Mouse (Mus musculus): ENCODE results near the gene Atp1a2. TPM values are rescaled to one million over a fixed set of nuclear protein-coding genes. Genes with fewer than 3 reads are reported as not detected.

Gene Atp1a2
- polyA plus RNA-seq, 1 experiment: 567 TPM

DNA sequence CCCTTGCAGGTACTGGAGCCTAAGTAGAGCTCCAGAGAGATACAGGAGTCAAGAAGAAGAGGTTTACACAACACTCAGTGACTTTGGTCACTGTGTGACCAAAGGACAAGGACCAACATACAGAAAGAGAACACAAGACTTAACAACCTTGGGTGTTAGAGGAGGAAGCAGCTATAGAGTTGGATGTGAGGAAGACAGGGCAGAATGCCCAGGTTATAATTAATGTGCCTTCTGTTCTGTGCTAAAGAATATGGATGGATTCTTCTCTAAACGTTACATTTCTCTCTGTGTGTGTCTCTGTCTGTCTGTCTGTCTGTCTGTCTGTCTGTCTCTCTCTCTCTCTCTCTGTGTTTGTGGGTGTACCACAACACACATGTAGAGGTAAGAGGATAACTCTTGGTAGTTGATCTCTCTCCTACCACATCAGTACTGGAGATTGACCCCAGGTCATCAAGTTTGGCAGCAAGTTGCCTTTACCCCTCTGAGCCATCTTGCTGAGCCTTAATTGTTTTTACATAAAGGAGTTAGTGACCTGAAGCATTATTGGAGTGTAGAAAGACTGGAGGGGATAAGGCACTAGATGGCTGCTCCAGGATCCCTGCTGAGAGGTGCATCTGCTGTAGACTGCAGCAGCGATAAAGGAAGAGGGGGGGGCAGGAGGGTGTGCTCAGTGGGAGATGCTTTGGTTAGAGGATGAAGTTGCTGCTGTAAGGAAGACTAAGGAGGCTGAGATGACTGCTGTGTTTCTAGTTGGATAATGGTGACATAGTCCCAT is 39.7 kb upstream of the Atp1a2 start:
- no peak overlapping the region for H3K27ac ChIP-seq (ENCODE audit: insufficient read depth, low read length)
- TF ChIP-seq CTCF (IDR thresholded peaks at IDR 0.05; ENCODE audit: extremely low read depth, insufficient read depth, low read length): no peak
- TF ChIP-seq POLR2A (IDR thresholded peaks at IDR 0.05; ENCODE audit: extremely low read depth, insufficient read depth, low read length): no peak
- H3K4me1 ChIP-seq (ENCODE audit: control insufficient read depth, insufficient read depth, low read length): peaks cover 2% of the 10 kb centered on the region; the same call in 1 of the 2 replicates
- H3K4me3 ChIP-seq (ENCODE audit: insufficient read depth, low read length): no peak overlapping the region

DNA sequence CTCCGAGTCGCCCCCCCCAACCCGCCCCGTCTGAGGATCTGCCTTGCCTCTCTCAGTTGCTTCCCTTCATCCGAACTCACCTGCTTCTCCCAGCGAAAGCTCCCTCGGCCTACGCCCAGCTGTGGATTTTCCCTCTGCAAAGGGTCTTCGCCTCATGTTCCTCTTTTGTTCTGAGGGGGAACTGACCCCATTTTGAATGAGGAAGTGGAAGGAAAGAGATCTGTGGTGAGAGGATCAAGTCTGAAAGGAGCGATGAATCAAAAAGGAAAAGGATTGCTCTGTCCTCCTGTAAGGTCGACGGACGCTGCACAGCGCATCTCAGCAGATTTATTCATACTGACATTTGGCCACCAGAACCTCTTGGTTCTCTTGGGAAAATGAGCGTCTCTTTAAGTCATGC is 37.9 kb upstream of the Atp1a2 start:
- Histone ChIP-seq H3K4me3 (ENCODE audit: insufficient read depth, low read length) (no peak overlapping the region), H3K4me1 (ENCODE audit: control insufficient read depth, insufficient read depth, low read length) (peaks cover 2% of the 10 kb centered on the region; the same call in 1 of the 2 replicates), H3K27ac (ENCODE audit: insufficient read depth, low read length) (no peak overlapping the region)
- TF ChIP-seq CTCF (IDR thresholded peaks at IDR 0.05; ENCODE audit: extremely low read depth, insufficient read depth, low read length) (no peak), POLR2A (IDR thresholded peaks at IDR 0.05; ENCODE audit: extremely low read depth, insufficient read depth, low read length) (no peak)

DNA sequence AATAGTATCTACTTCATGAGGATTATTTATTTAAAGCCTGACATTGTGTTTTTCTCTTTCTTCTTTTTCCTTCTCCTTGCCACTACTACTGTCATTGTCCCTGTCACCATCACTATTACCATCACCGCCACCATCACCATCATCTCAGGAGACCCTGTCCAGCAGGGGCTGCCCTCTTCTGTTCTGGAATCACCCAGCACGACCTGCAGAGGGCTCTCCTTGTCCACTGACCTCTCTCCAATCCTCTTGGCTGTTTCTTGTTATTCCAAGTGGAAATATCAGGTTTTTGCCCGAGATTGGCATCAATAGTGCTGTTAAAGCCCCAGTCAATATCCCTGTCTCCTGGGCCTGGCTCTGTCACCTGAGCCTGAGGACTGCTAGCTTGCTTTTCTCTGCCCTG is 35.6 kb upstream of the Atp1a2 start:
- peaks cover 5% of the 10 kb centered on the region for H3K4me1 ChIP-seq (ENCODE audit: control insufficient read depth, insufficient read depth, low read length)
- TF ChIP-seq CTCF (IDR thresholded peaks at IDR 0.05; ENCODE audit: extremely low read depth, insufficient read depth, low read length) (peak; percentile 56), POLR2A (IDR thresholded peaks at IDR 0.05; ENCODE audit: extremely low read depth, insufficient read depth, low read length) (no peak)
- no peak overlapping the region for H3K27ac ChIP-seq (ENCODE audit: insufficient read depth, low read length)
- no peak overlapping the region for H3K4me3 ChIP-seq (ENCODE audit: insufficient read depth, low read length)

DNA sequence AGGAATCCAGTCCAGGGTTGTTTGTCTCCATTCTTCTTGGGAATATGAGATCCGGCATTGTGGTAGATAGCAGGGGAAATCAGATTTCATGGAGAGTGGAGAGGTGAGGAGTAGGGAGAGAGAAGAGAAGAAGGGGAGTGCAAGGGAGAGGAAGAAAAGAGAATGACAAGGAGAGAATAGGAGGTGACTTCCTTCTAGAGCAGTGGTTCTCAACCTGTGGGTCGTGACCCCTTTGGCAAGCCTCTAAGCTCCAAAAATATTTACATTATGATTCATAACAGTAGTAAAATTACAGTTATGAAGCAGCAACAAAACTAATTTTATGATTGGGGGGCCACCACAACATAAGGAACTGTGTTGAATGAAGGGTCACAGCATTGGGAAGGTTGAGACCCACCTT is 35.1 kb upstream of the Atp1a2 start:
- Histone ChIP-seq H3K4me3 (ENCODE audit: insufficient read depth, low read length) (no peak overlapping the region), H3K27ac (ENCODE audit: insufficient read depth, low read length) (no peak overlapping the region), H3K4me1 (ENCODE audit: control insufficient read depth, insufficient read depth, low read length) (peaks cover 5% of the 10 kb centered on the region)
- TF ChIP-seq POLR2A (IDR thresholded peaks at IDR 0.05; ENCODE audit: extremely low read depth, insufficient read depth, low read length) (no peak), CTCF (IDR thresholded peaks at IDR 0.05; ENCODE audit: extremely low read depth, insufficient read depth, low read length) (no peak)

DNA sequence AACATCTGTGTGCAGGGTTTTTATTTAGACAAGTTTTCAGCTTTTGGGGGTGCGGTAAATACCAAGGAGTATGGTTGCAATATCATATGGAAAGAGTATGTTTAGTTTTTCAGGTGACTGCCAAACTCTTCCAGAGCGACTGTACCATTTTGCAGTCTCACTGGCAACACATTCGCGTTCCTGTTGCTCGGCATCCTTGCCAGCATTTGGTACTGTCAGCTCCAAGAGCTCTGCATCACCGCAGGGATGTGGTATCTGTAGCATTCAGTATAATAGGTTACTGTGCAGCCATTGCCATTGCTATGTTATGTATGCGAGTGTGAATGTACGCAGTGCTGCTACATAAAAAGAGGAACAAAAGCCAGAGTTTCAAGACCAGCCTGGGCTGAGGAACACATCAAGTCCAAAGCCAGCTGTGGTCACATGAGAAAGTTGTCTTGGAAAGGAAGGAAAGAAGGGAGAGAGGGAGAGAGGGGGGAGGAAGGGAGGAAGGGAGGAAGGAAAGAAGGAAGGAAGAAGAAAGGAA is 33.6 kb upstream of the Atp1a2 start:
- no peak for TF ChIP-seq CTCF (IDR thresholded peaks at IDR 0.05; ENCODE audit: extremely low read depth, insufficient read depth, low read length)
- no peak; the same call in 1 of the 2 replicates for TF ChIP-seq POLR2A (IDR thresholded peaks at IDR 0.05; ENCODE audit: extremely low read depth, insufficient read depth, low read length)
- peaks cover 5% of the 10 kb centered on the region for H3K4me1 ChIP-seq (ENCODE audit: control insufficient read depth, insufficient read depth, low read length)
- H3K4me3 ChIP-seq (ENCODE audit: insufficient read depth, low read length): no peak overlapping the region
- no peak overlapping the region for H3K27ac ChIP-seq (ENCODE audit: insufficient read depth, low read length)

DNA sequence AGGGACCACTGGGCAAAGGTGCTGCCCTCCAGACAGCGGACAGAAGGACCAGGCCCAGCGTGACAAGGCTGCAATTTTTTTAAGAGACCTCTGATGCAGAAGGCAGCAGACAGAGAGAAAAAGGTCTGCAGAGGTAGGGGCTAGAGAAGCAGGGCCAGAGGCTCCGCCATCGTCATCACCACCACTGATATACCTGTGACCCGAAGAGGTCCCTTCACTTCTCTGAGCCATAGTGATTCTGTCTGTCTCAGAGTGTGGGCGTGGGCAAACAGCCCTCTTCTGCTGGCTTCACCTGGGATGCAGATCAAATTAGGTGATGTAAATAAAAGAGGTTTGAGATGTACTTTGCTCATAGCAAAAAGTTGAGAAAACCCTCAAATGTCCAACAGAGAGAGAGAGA is 31.8 kb upstream of the Atp1a2 start:
- Histone ChIP-seq H3K4me3 (ENCODE audit: insufficient read depth, low read length) (peak overlapping the region; percentile 96; the same call in 1 of the 2 replicates), H3K27ac (ENCODE audit: insufficient read depth, low read length) (peak overlapping the region; percentile 9; the same call in 1 of the 2 replicates), H3K4me1 (ENCODE audit: control insufficient read depth, insufficient read depth, low read length) (peaks cover 9% of the 10 kb centered on the region)
- TF ChIP-seq POLR2A (IDR thresholded peaks at IDR 0.05; ENCODE audit: extremely low read depth, insufficient read depth, low read length) (no peak), CTCF (IDR thresholded peaks at IDR 0.05; ENCODE audit: extremely low read depth, insufficient read depth, low read length) (no peak)

DNA sequence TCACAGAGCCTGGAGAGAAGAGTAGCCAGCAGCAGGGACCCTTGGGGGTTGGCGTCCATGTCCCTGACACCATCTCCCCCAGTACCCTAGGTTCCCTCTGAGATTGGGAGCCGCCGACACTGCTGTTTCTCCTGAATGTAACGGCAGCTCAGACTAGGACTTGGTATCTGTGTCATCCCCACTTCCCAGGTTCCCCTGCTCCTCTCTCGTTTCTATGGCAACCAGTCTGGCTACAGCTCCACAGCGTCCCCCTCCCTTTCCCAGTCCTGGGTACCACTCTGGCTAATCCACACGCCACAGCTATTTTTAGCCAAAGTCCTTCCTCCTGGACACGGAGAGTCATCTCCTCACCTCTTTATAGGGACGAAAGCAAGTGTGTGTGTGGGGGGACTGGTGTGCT is 31.3 kb upstream of the Atp1a2 start, which contains the start of gene Kcnj9:
Gene Kcnj9 (minus strand): TSS at position 188 of the 400 bp plus-strand sequence.
- peak within 1 kb of the TSS; percentile 96 for H3K4me3 ChIP-seq (ENCODE audit: insufficient read depth, low read length)
- peaks cover 12% of the 10 kb centered on the region for H3K4me1 ChIP-seq (ENCODE audit: control insufficient read depth, insufficient read depth, low read length)
- peak; percentile 98 for TF ChIP-seq POLR2A (IDR thresholded peaks at IDR 0.05; ENCODE audit: extremely low read depth, insufficient read depth, low read length)
- TF ChIP-seq CTCF (IDR thresholded peaks at IDR 0.05; ENCODE audit: extremely low read depth, insufficient read depth, low read length): no peak
- peak within 1 kb of the TSS; percentile 61 for H3K27ac ChIP-seq (ENCODE audit: insufficient read depth, low read length)

DNA sequence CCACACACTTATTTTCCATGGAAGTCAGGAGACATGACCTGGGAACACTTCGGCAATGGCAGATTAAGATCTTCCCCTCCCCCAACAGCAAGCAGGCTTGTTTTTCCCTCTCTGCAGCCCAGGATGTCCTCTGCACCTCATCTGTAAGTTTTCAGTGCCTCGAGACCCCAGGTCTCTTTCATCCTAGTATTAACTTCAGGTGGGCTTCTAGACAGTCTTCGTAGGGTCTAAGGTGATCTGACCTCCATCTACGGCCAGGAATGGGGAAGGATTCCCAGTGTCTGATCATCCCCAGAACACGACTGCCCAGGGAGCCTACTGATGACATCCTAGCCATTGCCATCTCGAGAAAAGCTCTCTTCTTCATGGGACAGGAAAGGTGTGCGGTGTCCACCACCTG is 30.6 kb upstream of the Atp1a2 start:
- TF ChIP-seq POLR2A (IDR thresholded peaks at IDR 0.05; ENCODE audit: extremely low read depth, insufficient read depth, low read length) (no peak), CTCF (IDR thresholded peaks at IDR 0.05; ENCODE audit: extremely low read depth, insufficient read depth, low read length) (no peak)
- H3K27ac ChIP-seq (ENCODE audit: insufficient read depth, low read length): peak overlapping the region; percentile 61

DNA sequence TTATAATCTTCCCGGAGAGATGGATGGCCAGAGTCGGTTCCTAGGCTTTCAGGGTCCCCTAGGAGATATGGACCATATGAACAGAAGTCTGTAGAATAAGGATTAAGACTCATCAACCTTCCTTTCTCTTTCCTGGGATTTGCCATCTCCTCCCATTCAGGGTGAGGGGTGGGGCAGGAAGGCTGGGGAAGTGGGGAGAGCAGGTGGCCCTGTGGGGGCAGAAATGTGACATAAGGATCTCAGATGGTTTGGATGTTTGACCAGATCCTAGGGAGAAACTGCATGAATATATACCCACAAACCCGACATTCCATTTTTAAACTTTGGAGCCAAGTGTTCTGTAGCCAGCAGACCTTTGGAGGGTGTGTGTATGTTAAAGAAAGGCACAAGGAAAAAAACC is 30.2 kb upstream of the Atp1a2 start:
- Histone ChIP-seq H3K4me1 (ENCODE audit: control insufficient read depth, insufficient read depth, low read length) (peaks cover 17% of the 10 kb centered on the region), H3K27ac (ENCODE audit: insufficient read depth, low read length) (peak overlapping the region; percentile 61; the same call in 1 of the 2 replicates), H3K4me3 (ENCODE audit: insufficient read depth, low read length) (peak overlapping the region; percentile 96)
- TF ChIP-seq POLR2A (IDR thresholded peaks at IDR 0.05; ENCODE audit: extremely low read depth, insufficient read depth, low read length): no peak
- no peak for TF ChIP-seq CTCF (IDR thresholded peaks at IDR 0.05; ENCODE audit: extremely low read depth, insufficient read depth, low read length)

More for the DNA sequence above, 30.6 kb upstream of the Atp1a2 start:
- H3K4me3 ChIP-seq (ENCODE audit: insufficient read depth, low read length): peak overlapping the region; percentile 96
- H3K4me1 ChIP-seq (ENCODE audit: control insufficient read depth, insufficient read depth, low read length): peaks cover 15% of the 10 kb centered on the region
